22 mouse cellular contexts compared by ENCODE assay signal in the genomic region with DNA sequence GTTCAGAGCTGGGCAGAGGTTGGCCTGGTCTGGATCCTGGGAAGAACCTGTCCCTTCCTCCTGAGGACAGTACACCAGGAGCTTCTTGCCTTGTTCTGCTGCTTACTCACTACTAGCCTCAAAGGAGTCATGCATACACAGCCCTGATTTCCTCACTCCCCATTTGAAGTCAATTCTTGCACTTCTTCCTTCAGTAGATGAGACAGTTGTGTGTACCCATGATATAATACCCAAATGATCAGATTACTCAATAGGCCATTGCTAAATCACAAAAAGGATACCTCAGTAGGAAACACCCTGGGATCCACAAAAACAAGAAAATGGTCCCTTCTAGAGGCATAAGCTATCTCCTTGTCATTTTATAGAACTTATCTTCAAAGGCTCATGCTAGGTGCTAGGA.
"Had no signal": no experiment of that assay in that cellular context is flagged by ENCODE, and none has a peak within 500 bp of the region (broad histone marks: within the 10 kb centered on the region; RNA-seq: fewer than 3 reads in every experiment).

No protein-coding gene starts in this region.

- H3K4me3 ChIP-seq: layer of hippocampus, adult 2 months; limb, embryonic 10.5 days; limb, embryonic 13.5 days; liver, embryonic 12.5 days; liver, embryonic 15.5 days; megakaryocyte, embryonic 14.5 days; midbrain, embryonic 10.5 days; midbrain, embryonic 13.5 days; myocyte; neural tube, embryonic 13.5 days had no signal

- H3K9ac ChIP-seq: limb, embryonic 13.5 days; liver, embryonic 12.5 days; liver, embryonic 15.5 days; midbrain, embryonic 13.5 days; neural tube, embryonic 13.5 days had no signal

- DNase-seq: kidney, adult 2 months; kidney, postnatal 25 days; layer of hippocampus, adult 9-11 months; lung, adult 2 months; lung, postnatal 14 days; lung, postnatal 4 days; retina, postnatal 1 day; right cerebral cortex, postnatal 25 days; spleen, adult 18-20 months; thymus, adult 2 months; thymus, postnatal 25 days had no signal

- H3K27ac ChIP-seq: kidney, postnatal 0 days; layer of hippocampus, adult 2 months; limb, embryonic 10.5 days; limb, embryonic 13.5 days; liver, embryonic 12.5 days; liver, embryonic 15.5 days; midbrain, embryonic 10.5 days; midbrain, embryonic 13.5 days; neural tube, embryonic 13.5 days had no signal

- H3K36me3 ChIP-seq: limb, embryonic 10.5 days; limb, embryonic 13.5 days; liver, embryonic 12.5 days; liver, embryonic 15.5 days; midbrain, embryonic 10.5 days; midbrain, embryonic 13.5 days; neural tube, embryonic 13.5 days had no signal

- H3K27me3 ChIP-seq: limb, embryonic 13.5 days; liver, embryonic 12.5 days; neural tube, embryonic 13.5 days had no signal
